Mouse (Mus musculus) neural tube, embryonic 13.5 days (tissue): ENCODE results near the gene Nhsl2. TPM values are rescaled to one million over a fixed set of nuclear protein-coding genes. Genes with fewer than 3 reads are reported as not detected.

Experiments
- ATAC-seq: fragments of 200-750 bp; cut with Nextera tagmentation; 2 replicates; pipeline ENCODE4 v1.8.0; 2017; ENCODE audit warnings: low read depth, mild to moderate bottlenecking, moderate TSS enrichment, moderate library complexity
- H3K27ac ChIP-seq: fragments of 300-500 bp; sonication (generic); replicated peaks from 2 replicates; pipeline ENCODE4 v1.5.1; 2015; ENCODE audit warnings: moderate library complexity, mild to moderate bottlenecking, inconsistent platforms
- H3K27me3 ChIP-seq: fragments of 300-500 bp; sonication (generic); 2 replicates; pipeline ENCODE4 v1.6.1; 2015; ENCODE audit warnings: mild to moderate bottlenecking, inconsistent platforms
- H3K36me3 ChIP-seq: fragments of 300-500 bp; sonication (generic); 2 replicates; pipeline ENCODE4 v1.6.1; 2015; ENCODE audit warnings: mild to moderate bottlenecking, inconsistent platforms
- H3K4me1 ChIP-seq: fragments of 300-500 bp; sonication (generic); replicated peaks from 2 replicates; pipeline ENCODE4 v1.6.1; 2015; ENCODE audit warnings: inconsistent platforms
- H3K4me2 ChIP-seq: fragments of 300-500 bp; sonication (generic); 2 replicates; pipeline ENCODE4 v1.6.1; 2015; ENCODE audit warnings: inconsistent platforms, mild to moderate bottlenecking, moderate library complexity
- H3K4me3 ChIP-seq: fragments of 300-500 bp; sonication (generic); 2 replicates; pipeline ENCODE4 v1.5.1; 2015; ENCODE audit warnings: mild to moderate bottlenecking, inconsistent platforms
- H3K9ac ChIP-seq: fragments of 300-500 bp; sonication (generic); 2 replicates; pipeline ENCODE4 v1.6.1; 2015; ENCODE audit warnings: moderate library complexity, mild to moderate bottlenecking, inconsistent platforms
- H3K9me3 ChIP-seq: fragments of 300-500 bp; sonication (generic); 2 replicates; pipeline ENCODE4 v1.6.1; 2016; ENCODE audit warnings: inconsistent platforms
- WGBS: fragments of 180-500 bp; shearing (Covaris S2); methylation state at CpG from one replicate; pipeline ENCODE4 v1.1.7; 2015; 5-methylcytosine and 5-hydroxymethylcytosine counted together
- polyA plus RNA-seq: library from polyadenylated mRNA; unstranded; fragments of >200 nt; fragmentation: Nextera tagmentation; extraction: Ambion mirVana; gene quantifications from 2 replicates; pipeline ENCODE4 v1.2.1, GENCODE M21; 2015

Gene Nhsl2
- polyA plus RNA-seq, 1 experiment from 2014 or later: 4.6 TPM

DNA sequence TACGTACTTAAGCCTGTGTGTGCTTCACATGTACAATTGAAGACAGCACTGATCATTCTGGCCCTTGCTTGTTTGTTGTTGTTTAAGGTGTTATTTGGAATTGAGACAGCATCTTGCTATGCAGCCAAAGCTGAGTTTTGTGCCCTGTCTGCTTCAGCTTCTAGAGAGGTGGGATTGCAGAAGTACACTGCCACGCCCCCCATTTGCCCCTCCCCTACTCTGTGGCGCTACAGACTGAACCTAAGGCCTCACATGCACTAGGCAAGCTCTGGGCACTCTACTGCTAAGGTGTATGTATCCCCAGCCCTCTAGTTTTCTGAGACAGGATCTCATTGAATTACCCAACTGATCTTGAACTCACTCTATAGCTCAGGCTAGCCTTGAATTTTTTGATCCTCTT, 186.5 kb downstream of the Nhsl2 start:
- Histone ChIP-seq H3K36me3 (no peaks in the 10 kb centered on the region), H3K4me3 (no peak overlapping the region), H3K27ac (no peak overlapping the region), H3K9me3 (no peaks in the 10 kb centered on the region), H3K4me1 (no peaks in the 10 kb centered on the region), H3K4me2 (no peak overlapping the region), H3K9ac (no peak overlapping the region), H3K27me3 (peaks cover 55% of the 10 kb centered on the region)
- no peak for ATAC-seq
- 50% methylated on average over 3 of the region's 3 CpGs for WGBS

DNA sequence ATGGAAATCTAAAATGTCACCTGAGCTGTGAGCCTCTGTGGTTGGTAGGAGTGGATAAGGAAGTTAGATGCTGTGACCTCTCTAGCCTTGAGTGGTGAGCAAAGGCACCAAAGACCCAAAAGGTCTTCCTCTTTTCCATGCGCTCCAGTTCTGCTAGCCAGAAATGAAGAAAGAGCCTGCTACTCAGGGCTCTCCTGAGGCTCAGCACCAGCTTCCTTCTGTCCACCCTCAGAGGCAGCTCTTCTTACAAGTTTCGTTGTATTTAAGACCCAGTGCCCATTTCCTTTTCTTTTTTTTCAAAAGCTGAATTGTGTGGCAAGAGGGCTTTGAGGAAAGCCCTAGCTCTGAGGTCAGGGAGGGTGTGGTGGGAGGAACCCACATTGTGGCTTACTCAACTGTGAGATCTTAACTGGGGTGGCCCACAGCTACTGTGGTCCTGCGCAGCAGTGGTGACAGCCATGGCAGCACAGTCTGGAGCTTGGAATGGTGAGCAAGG, 187.7 kb downstream of the Nhsl2 start:
- H3K27me3 ChIP-seq: peaks cover 47% of the 10 kb centered on the region
- whole genome bisulfite sequencing: 65% methylated on average over 3 of the region's 3 CpGs

DNA sequence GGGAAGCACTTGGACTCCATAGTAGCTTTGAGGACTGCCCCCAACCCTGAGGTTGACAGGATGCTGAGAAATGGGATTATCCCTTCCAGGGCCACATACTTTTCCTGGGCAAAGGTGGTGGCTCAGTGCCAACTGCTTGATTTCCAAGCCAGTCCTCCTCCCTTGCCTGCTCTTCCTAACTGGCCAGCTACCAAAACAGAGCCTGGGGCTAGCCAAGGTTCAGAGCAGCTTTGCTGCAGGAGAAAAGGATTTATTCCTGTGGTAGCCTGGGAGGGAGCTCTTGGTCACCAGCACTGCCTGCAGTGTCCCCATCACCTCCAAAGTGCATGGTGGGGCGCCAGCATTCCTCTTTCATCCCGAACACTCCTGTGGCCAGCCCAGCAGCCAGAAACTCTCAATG, 188.3 kb downstream of the Nhsl2 start:
- Histone ChIP-seq H3K4me2 (no peak overlapping the region), H3K27me3 (peaks cover 50% of the 10 kb centered on the region), H3K36me3 (no peaks in the 10 kb centered on the region), H3K4me3 (no peak overlapping the region), H3K27ac (no peak overlapping the region), H3K4me1 (no peaks in the 10 kb centered on the region), H3K9ac (no peak overlapping the region), H3K9me3 (no peaks in the 10 kb centered on the region)
- 64% methylated on average over 2 of the region's 2 CpGs for WGBS
- no peak for ATAC-seq

More for the DNA sequence above, 187.7 kb downstream of the Nhsl2 start:
- H3K4me3 ChIP-seq: no peak overlapping the region
- no peaks in the 10 kb centered on the region for H3K4me1 ChIP-seq
- H3K4me2 ChIP-seq: no peak overlapping the region
- no peak overlapping the region for H3K9ac ChIP-seq
- H3K9me3 ChIP-seq: no peaks in the 10 kb centered on the region
- H3K36me3 ChIP-seq: no peaks in the 10 kb centered on the region
- no peak overlapping the region for H3K27ac ChIP-seq
- ATAC-seq: no peak

DNA sequence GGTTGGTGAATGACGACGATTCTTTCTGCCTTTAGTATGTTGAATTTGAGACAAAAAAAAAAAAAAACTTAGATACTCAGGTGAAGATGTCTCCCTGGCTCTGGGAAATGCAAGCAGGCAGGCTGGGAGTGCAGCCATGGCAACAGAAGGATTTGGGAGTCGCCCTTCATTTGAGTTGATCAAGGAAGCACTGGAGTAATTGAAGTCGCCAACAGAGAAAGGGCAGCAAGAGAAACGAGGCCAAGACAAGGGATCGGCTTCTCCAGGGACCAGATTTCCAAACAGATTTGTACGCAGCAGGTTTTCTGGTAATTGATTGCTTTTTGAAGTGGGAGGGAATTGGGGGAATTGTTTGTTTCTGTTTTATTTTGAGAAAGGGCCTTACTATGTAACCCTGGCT, 192.4 kb downstream of the Nhsl2 start:
- H3K4me1 ChIP-seq: no peaks in the 10 kb centered on the region
- no peak overlapping the region for H3K4me2 ChIP-seq
- H3K4me3 ChIP-seq: no peak overlapping the region
- no peaks in the 10 kb centered on the region for H3K9me3 ChIP-seq
- 67% methylated on average over 7 of the region's 7 CpGs for WGBS
- H3K27me3 ChIP-seq: peaks cover 37% of the 10 kb centered on the region
- H3K27ac ChIP-seq: no peak overlapping the region
- ATAC-seq: no peak
- H3K36me3 ChIP-seq: no peaks in the 10 kb centered on the region
- no peak overlapping the region for H3K9ac ChIP-seq

DNA sequence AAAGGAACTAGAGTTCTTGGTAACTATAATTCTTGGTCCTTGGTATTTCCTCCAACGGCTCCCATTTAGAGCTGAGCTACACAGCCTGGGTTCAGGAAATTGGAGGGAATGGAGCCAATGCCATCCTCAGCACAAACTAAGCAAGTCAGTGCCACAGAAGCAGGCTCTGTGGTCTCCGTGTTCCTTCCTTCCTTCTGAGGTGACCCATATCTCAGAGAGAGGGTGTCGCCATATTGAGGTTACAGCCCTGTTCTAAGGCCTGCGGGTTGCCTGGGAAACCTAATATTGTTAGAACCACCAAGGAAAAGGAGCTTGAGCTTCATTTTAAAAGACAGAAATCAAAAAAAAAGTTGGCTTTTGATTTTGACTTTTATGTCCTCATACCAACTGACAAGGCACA, 193.2 kb downstream of the Nhsl2 start:
- Histone ChIP-seq H3K4me2 (no peak overlapping the region), H3K9ac (no peak overlapping the region), H3K27ac (no peak overlapping the region), H3K36me3 (no peaks in the 10 kb centered on the region), H3K4me1 (no peaks in the 10 kb centered on the region), H3K27me3 (peaks cover 32% of the 10 kb centered on the region), H3K4me3 (no peak overlapping the region), H3K9me3 (no peaks in the 10 kb centered on the region)
- 87% methylated on average over 4 of the region's 4 CpGs for WGBS
- ATAC-seq: no peak

DNA sequence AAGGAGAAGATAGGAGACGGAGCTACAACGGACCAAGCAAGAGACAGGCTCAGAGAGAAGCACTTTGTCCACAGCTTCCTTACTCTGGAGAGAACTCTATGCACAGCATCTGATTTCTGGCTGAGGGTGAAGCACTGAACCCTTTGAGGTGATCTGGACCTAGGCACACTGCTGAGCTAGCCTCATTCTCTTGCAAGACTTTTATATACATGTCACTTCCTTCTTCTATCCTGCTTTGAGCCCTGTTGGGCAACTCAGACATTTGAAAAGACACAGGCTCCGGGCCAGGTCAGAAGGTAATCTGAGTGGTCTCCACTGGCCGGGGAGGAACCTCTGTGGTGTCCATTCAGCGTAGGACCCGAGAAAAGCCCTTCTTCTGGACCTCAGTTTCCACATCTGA, 201.4 kb downstream of the Nhsl2 start:
- Histone ChIP-seq H3K4me1 (no peaks in the 10 kb centered on the region), H3K27me3 (peaks cover 36% of the 10 kb centered on the region), H3K9me3 (no peaks in the 10 kb centered on the region), H3K36me3 (no peaks in the 10 kb centered on the region), H3K4me3 (no peak overlapping the region), H3K27ac (no peak overlapping the region), H3K9ac (no peak overlapping the region), H3K4me2 (no peak overlapping the region)
- no peak for ATAC-seq
- WGBS: 90% methylated on average over 6 of the region's 6 CpGs

DNA sequence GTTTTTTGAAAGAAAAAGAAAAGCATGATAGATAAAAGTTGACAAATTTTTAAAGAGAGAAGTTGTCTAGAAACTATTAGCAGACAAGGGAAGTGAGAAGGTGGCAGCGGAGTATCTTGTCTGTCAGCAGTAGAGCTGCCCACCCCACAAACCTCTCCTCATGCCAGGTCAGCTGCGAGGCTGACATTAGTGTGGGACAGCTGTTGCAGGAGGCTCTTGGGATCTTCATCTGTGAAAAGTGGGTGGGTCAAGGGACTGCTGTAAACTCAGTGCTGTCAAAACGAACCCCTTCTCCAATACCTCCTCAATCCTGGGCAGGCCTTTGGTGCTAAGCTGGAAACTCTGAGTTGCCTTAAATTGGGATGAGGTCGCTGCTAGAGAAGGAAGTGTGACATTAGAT, 202.0 kb downstream of the Nhsl2 start:
- no peak for ATAC-seq
- no peak overlapping the region for H3K4me2 ChIP-seq
- H3K36me3 ChIP-seq: no peaks in the 10 kb centered on the region
- H3K9ac ChIP-seq: no peak overlapping the region
- H3K4me1 ChIP-seq: no peaks in the 10 kb centered on the region
- no peaks in the 10 kb centered on the region for H3K9me3 ChIP-seq
- no peak overlapping the region for H3K27ac ChIP-seq
- H3K4me3 ChIP-seq: no peak overlapping the region
- peaks cover 34% of the 10 kb centered on the region for H3K27me3 ChIP-seq
- 86% methylated on average over 4 of the region's 4 CpGs for WGBS

DNA sequence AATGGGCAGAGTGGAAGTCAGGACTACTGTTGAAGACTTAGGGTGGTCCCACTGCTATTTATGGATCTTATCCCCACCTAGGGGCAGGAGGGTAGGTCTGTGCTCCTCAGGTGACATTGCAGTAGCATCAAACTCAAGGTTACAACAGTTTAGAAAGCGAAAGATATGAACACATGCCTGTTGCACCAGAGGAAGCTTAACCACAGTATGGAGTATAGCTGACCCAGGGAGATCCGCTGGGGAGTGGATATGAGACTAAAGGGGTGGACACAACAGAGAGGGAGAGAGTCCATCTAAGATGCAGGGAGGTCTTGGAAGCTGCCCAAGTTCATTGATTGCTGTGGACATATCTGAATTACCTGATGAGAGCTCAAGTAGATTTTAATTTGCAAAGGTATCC, 204.2 kb downstream of the Nhsl2 start:
- Histone ChIP-seq H3K4me2 (no peak overlapping the region), H3K9ac (no peak overlapping the region), H3K36me3 (no peaks in the 10 kb centered on the region), H3K4me3 (no peak overlapping the region), H3K27ac (no peak overlapping the region), H3K27me3 (peaks cover 22% of the 10 kb centered on the region), H3K4me1 (no peaks in the 10 kb centered on the region), H3K9me3 (no peaks in the 10 kb centered on the region)
- WGBS: 88% methylated on average over 2 of the region's 2 CpGs
- ATAC-seq: no peak

DNA sequence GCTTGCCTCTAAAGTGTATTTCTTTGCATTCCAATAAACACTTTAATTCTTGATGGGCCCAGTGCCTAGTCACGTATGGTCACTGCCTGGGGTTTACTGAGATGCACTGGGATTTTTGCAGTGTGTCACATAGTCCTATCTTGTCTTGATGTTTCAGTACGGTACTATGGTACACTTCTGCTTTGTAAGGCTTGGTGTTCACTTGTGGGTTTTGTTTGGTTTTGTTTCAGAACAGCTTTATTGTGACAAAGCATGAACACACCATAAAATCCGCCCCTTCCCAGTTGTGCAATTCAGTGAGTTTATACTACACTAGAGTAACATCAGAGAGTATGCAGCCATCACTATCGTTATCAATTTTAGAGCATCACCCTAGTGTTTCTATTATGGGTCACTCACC, 204.8 kb downstream of the Nhsl2 start:
- 84% methylated on average over 4 of the region's 4 CpGs for WGBS
- H3K27me3 ChIP-seq: peaks cover 21% of the 10 kb centered on the region
- H3K36me3 ChIP-seq: no peaks in the 10 kb centered on the region
- no peaks in the 10 kb centered on the region for H3K4me1 ChIP-seq
- no peak overlapping the region for H3K4me2 ChIP-seq
- H3K27ac ChIP-seq: no peak overlapping the region
- no peaks in the 10 kb centered on the region for H3K9me3 ChIP-seq
- no peak overlapping the region for H3K4me3 ChIP-seq
- no peak for ATAC-seq
- H3K9ac ChIP-seq: no peak overlapping the region

DNA sequence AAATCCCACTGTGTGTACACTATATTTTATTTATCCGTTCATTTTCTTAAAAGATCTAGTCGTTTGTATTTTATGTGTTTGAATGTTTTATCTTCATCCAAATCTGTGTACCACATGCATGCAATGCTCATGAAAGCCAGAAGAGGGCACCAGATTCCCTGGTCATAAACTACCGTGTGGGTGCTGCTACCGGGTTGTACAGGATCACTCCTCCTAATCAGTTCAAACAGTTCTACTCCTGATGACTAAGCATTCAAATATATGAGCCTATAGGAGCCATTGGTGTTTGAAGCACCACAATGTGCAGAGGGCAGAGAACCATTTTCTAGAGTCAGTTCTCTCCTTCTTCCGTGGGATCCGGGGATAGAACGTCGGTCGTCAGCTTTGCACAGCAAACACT, 210.3 kb downstream of the Nhsl2 start:
- Histone ChIP-seq H3K9ac (no peak overlapping the region), H3K27ac (no peak overlapping the region), H3K4me1 (peaks cover 9% of the 10 kb centered on the region; the same call in 1 of the 2 replicates), H3K36me3 (no peaks in the 10 kb centered on the region), H3K27me3 (peaks cover 19% of the 10 kb centered on the region), H3K4me2 (no peak overlapping the region), H3K4me3 (no peak overlapping the region), H3K9me3 (no peaks in the 10 kb centered on the region)
- ATAC-seq: no peak
- 63% methylated on average over 9 of the region's 9 CpGs for WGBS

DNA sequence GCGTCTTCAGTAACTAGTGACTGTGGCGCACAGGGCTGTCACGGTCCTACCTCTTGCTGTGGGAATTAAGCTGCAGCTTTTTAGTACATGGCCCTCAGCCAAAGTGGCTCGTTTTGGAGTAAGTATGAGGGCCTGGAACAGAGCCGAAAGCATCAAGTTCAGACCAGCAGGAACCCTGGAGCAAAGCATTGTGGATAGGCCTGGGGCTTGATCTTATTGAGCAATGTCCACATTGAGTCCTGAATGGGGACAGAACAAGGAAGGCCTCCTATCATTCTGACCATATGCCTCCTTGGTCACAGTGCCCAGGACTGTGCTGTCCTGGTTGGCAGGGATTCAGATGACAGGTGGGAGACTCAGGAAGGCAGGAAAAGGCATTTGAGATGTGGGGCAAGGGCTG, 211.1 kb downstream of the Nhsl2 start:
- Histone ChIP-seq H3K9ac (no peak overlapping the region), H3K27me3 (peaks cover 19% of the 10 kb centered on the region), H3K36me3 (no peaks in the 10 kb centered on the region), H3K27ac (no peak overlapping the region), H3K4me3 (no peak overlapping the region), H3K4me1 (peaks cover 9% of the 10 kb centered on the region; the same call in 1 of the 2 replicates), H3K4me2 (no peak overlapping the region), H3K9me3 (no peaks in the 10 kb centered on the region)
- 55% methylated on average over 5 of the region's 5 CpGs for WGBS
- no peak for ATAC-seq

DNA sequence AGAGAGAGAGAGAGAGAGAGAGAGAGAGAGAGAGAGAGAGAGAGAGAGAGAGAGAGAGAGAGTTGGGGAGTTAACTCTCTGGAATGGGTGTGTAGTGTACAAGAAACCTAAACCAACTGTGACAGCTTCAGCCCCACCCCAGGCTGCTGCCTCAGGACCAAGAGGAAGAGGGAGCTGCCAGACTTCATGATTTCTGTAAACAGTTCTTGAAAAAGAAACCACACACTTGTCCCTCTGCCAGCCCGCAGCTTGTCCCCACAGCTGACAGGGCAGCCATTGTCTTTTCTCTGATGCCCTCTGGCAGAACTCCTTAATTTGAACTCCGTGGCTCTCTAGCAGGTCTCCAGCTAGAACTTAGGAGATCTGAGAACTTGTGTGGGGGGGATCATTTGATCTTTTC, 211.7 kb downstream of the Nhsl2 start:
- H3K27me3 ChIP-seq: peaks cover 23% of the 10 kb centered on the region
- no peak overlapping the region for H3K9ac ChIP-seq
- ATAC-seq: no peak
- H3K4me3 ChIP-seq: no peak overlapping the region
- H3K9me3 ChIP-seq: no peaks in the 10 kb centered on the region
- H3K4me2 ChIP-seq: no peak overlapping the region
- no peak overlapping the region for H3K27ac ChIP-seq
- WGBS: 28% methylated on average over 2 of the region's 2 CpGs
- peaks cover 12% of the 10 kb centered on the region for H3K4me1 ChIP-seq
- H3K36me3 ChIP-seq: no peaks in the 10 kb centered on the region

DNA sequence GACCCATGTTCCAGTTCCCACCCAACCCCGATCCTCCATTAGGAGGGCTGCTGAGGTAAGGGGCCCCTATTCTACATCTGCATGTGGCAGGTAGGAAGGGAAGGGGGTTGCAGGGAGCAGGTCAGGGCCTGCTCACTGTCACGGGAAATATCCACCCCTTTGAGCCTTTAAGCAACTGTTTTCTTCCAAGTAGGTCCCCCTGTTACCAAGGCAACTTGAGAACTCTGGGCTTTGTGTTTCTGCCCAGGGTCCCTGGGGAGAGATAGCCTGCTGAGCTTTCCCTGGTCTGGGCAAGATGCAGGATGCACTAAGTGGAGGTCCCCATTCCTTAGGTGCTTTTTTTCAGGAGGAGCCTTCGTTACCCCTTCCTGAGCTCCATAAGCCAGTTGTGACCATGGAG, 214.9 kb downstream of the Nhsl2 start:
- 40% methylated on average over 3 of the region's 3 CpGs for WGBS

More for the DNA sequence above, 214.9 kb downstream of the Nhsl2 start:
- peaks cover 33% of the 10 kb centered on the region for H3K4me1 ChIP-seq
- no peak overlapping the region for H3K27ac ChIP-seq
- H3K9ac ChIP-seq: no peak overlapping the region
- no peak overlapping the region for H3K4me3 ChIP-seq
- ATAC-seq: no peak
- H3K9me3 ChIP-seq: no peaks in the 10 kb centered on the region
- H3K27me3 ChIP-seq: peaks cover 28% of the 10 kb centered on the region
- H3K36me3 ChIP-seq: no peaks in the 10 kb centered on the region
- no peak overlapping the region for H3K4me2 ChIP-seq
